Mouse (Mus musculus) cerebellum, postnatal 36 days (tissue): ENCODE measurements at regions not wholly inside any gene's neighbourhood (a gene's known extent, or its start where the extent isn't known, plus 50 kb on each side); places are given as distances from the start of the nearest gene placed in this dataset.
"Not testable (repeated sequence)": the region's sequence is repeated elsewhere in the genome, so short reads cannot be mapped to it uniquely, and the experiment has no call there.

Source experiments
- DNase-seq, 2 experiments: peaks; one replicate each; pipeline ENCODE4 v3.0.0; 2021 to 2022; ENCODE audit warnings: mixed read lengths in 2 of 2

GRCm38 (mm10) chr8:89516602-89517001, 472.6 kb upstream of the Sall1 start:
- no peak for DNase-seq

- DNase-seq: no peak
Observed at GRCm38 (mm10) chr8:89514270-89514669, 470.3 kb upstream of the Sall1 start.

GRCm38 (mm10) chr8:89507639-89508038, 463.7 kb upstream of the Sall1 start:
- no peak for DNase-seq

GRCm38 (mm10) chr8:89503545-89504234, 459.7 kb upstream of the Sall1 start:
- DNase-seq: no peak

GRCm38 (mm10) chr8:89503030-89503429, 459.1 kb upstream of the Sall1 start:
- DNase-seq: no peak

GRCm38 (mm10) chr8:89501756-89502155, 457.8 kb upstream of the Sall1 start:
- no peak for DNase-seq

GRCm38 (mm10) chr8:89499831-89500230, 455.9 kb upstream of the Sall1 start:
- no peak for DNase-seq

GRCm38 (mm10) chr8:89498088-89498695, 454.2 kb upstream of the Sall1 start:
- DNase-seq: no peak

GRCm38 (mm10) chr8:89492336-89492735, 448.4 kb upstream of the Sall1 start:
- no peak for DNase-seq

- DNase-seq: not testable (repeated sequence)
Observed at GRCm38 (mm10) chr8:89482481-89482880, 438.5 kb upstream of the Sall1 start.

GRCm38 (mm10) chr8:89476930-89477329, 433.0 kb upstream of the Sall1 start:
- no peak for DNase-seq

GRCm38 (mm10) chr8:89471116-89471515, 427.2 kb upstream of the Sall1 start:
- DNase-seq: no peak

- peak; percentile 42 to 44 for DNase-seq
Observed at GRCm38 (mm10) chr8:89468782-89469220, 424.8 kb upstream of the Sall1 start.

- no peak for DNase-seq
Observed at GRCm38 (mm10) chr8:89465211-89465753, 421.3 kb upstream of the Sall1 start.

GRCm38 (mm10) chr8:89456517-89456916, 412.6 kb upstream of the Sall1 start:
- no peak for DNase-seq

GRCm38 (mm10) chr8:89455731-89456130, 411.8 kb upstream of the Sall1 start:
- DNase-seq: no peak

GRCm38 (mm10) chr8:89454197-89454596, 410.2 kb upstream of the Sall1 start:
- DNase-seq: no peak

- DNase-seq: no peak
Observed at GRCm38 (mm10) chr8:89453724-89454123, 409.8 kb upstream of the Sall1 start.

- DNase-seq: no peak
Observed at GRCm38 (mm10) chr8:89444466-89444865, 400.5 kb upstream of the Sall1 start.

- DNase-seq: no peak
Observed at GRCm38 (mm10) chr8:89439304-89439703, 395.3 kb upstream of the Sall1 start.

- DNase-seq: no peak
Observed at GRCm38 (mm10) chr8:89426969-89427368, 383.0 kb upstream of the Sall1 start.

- no peak for DNase-seq
Observed at GRCm38 (mm10) chr8:89415287-89415686, 371.3 kb upstream of the Sall1 start.

GRCm38 (mm10) chr8:89412500-89412899, 368.5 kb upstream of the Sall1 start:
- no peak for DNase-seq

- DNase-seq: no peak
Observed at GRCm38 (mm10) chr8:89412046-89412445, 368.1 kb upstream of the Sall1 start.
